Mouse (Mus musculus) spleen, adult 2 months (tissue): ENCODE results near the gene Hist1h4f.
"Not testable (repeated sequence)": the region's sequence is repeated elsewhere in the genome, so short reads cannot be mapped to it uniquely, and the experiment has no call there.

Experiments used
- CTCF ChIP-seq: fragments of 200-500 bp; IDR thresholded peaks from 2 replicates; pipeline ENCODE4 v1.5.1; 2011; ENCODE audit warnings: mild to moderate bottlenecking, inconsistent platforms; ENCODE audit not compliant: insufficient read depth, insufficient read length, insufficient replicate concordance; ENCODE audit errors: extremely low read depth
- POLR2A ChIP-seq: fragments of 200-500 bp; IDR thresholded peaks from 2 replicates; pipeline ENCODE4 v1.6.1; 2011; ENCODE audit warnings: low read depth, low read length, inconsistent platforms

GRCm38 (mm10) chr13:23561531-23561882, 10.1 kb upstream of the Hist1h4f start:
- not testable (repeated sequence) for TF ChIP-seq CTCF, POLR2A
